Mouse (Mus musculus) liver, adult 2 months (tissue): ENCODE results near the gene Parp1.

Experiments
- CTCF ChIP-seq: fragments of 200-500 bp; IDR thresholded peaks from 2 replicates; pipeline ENCODE4 v1.5.1; 2011; ENCODE audit warnings: low read depth, low read length, control low read depth
- POLR2A ChIP-seq: fragments of 200-500 bp; IDR thresholded peaks from 2 replicates; pipeline ENCODE4 v1.6.1; 2011; ENCODE audit warnings: low read length, control low read depth; ENCODE audit not compliant: insufficient read depth; ENCODE audit errors: extremely low read depth

- TF ChIP-seq CTCF (no peak), POLR2A (no peak)
Measured at GRCm38 (mm10) chr1:180520190-180520589, 48.5 kb upstream of the Parp1 start.
